Mouse (Mus musculus) kidney, postnatal 0 days (tissue): Measurements from ENCODE around the gene Nt5c3. TPM values are rescaled to one million over a fixed set of nuclear protein-coding genes. Genes with fewer than 3 reads are reported as not detected.
A peak's percentile ranks its signal among the peaks of the same experiment; 100 is the strongest.

Experiments
- ATAC-seq: fragments of 200-750 bp; cut with Nextera tagmentation; replicated peaks from 2 replicates; pipeline ENCODE4 v1.8.0; 2017; ENCODE audit warnings: low read depth, moderate number of reproducible peaks, moderate TSS enrichment, moderate library complexity; ENCODE audit not compliant: low FRiP score
- DNase-seq: peaks from one replicate; pipeline ENCODE4 v3.0.0-alpha.2; 2016; ENCODE audit warnings: low spot score
- H3K27ac ChIP-seq: fragments of 300-500 bp; sonication (generic); 2 replicates; pipeline ENCODE4 v1.5.1; 2014; ENCODE audit warnings: mild to moderate bottlenecking
- H3K27me3 ChIP-seq: fragments of 300-500 bp; sonication (generic); 2 replicates; pipeline ENCODE4 v1.6.1; 2014; ENCODE audit warnings: low read length, mixed read lengths; ENCODE audit not compliant: insufficient read depth
- H3K36me3 ChIP-seq: fragments of 300-500 bp; sonication (generic); 2 replicates; pipeline ENCODE4 v1.6.1; 2014; ENCODE audit warnings: low read length, mixed read lengths; ENCODE audit not compliant: insufficient read depth
- H3K4me1 ChIP-seq: fragments of 300-500 bp; sonication (generic); replicated peaks from 2 replicates; pipeline ENCODE4 v1.6.1; 2014; ENCODE audit warnings: antibody characterized with exemption, low read length, mixed read lengths; ENCODE audit not compliant: insufficient read depth
- H3K4me2 ChIP-seq: fragments of 300-500 bp; sonication (generic); 2 replicates; pipeline ENCODE4 v1.6.1; 2014; ENCODE audit warnings: mild to moderate bottlenecking, low read length, moderate library complexity, mixed read lengths
- H3K4me3 ChIP-seq: fragments of 300-500 bp; sonication (generic); replicated peaks from 2 replicates; pipeline ENCODE4 v1.5.1; 2014; ENCODE audit warnings: low read depth, low read length
- H3K9ac ChIP-seq: fragments of 300-500 bp; sonication (generic); 2 replicates; pipeline ENCODE4 v1.6.1; 2014; ENCODE audit warnings: low read depth, low read length
- H3K9me3 ChIP-seq: fragments of 300-500 bp; sonication (generic); replicated peaks from 2 replicates; pipeline ENCODE4 v1.6.1; 2016; ENCODE audit warnings: low read length, inconsistent platforms, mixed read lengths
- CTCF ChIP-seq: IDR thresholded peaks from 2 replicates; pipeline ENCODE4 v1.5.1; 2016; ENCODE audit warnings: antibody characterized with exemption, low read depth, mild to moderate bottlenecking, moderate library complexity
- WGBS: fragments of 180-500 bp; shearing (Covaris S2); extraction: QIAGEN DNeasy Blood & Tissue Kit; methylation state at CpG from one replicate; pipeline ENCODE4 v1.1.7; 2014; 5-methylcytosine and 5-hydroxymethylcytosine counted together
- polyA plus RNA-seq: library from polyadenylated mRNA; unstranded; fragments of >200 nt; fragmentation: Nextera tagmentation; extraction: Ambion mirVana; gene quantifications from 2 replicates; pipeline ENCODE4 v1.2.1, GENCODE M21; 2015

Gene Nt5c3
- polyA plus RNA-seq, 1 experiment from 2014 or later, result 82.4 TPM

- H3K27ac ChIP-seq, result no peak overlapping the region
- WGBS, result 85% methylated on average over 5 of the region's 5 CpGs
Observed at GRCm38 (mm10) chr6:56905486-56905885, 18.2 kb downstream of the Nt5c3 start.

GRCm38 (mm10) chr6:56904982-56905381, 18.8 kb downstream of the Nt5c3 start:
- 83% methylated on average over 2 of the region's 2 CpGs for WGBS
- no peak overlapping the region for H3K4me2 ChIP-seq
- ATAC-seq, result no peak
- TF ChIP-seq CTCF, result no peak
- DNase-seq, result no peak
- peaks cover 11% of the 10 kb centered on the region for H3K4me1 ChIP-seq
- H3K36me3 ChIP-seq, result no peaks in the 10 kb centered on the region
- no peaks in the 10 kb centered on the region for H3K27me3 ChIP-seq
- no peak overlapping the region for H3K4me3 ChIP-seq
- H3K9me3 ChIP-seq, result no peaks in the 10 kb centered on the region
- H3K27ac ChIP-seq, result no peak overlapping the region
- no peak overlapping the region for H3K9ac ChIP-seq

More at GRCm38 (mm10) chr6:56905486-56905885, 18.2 kb downstream of the Nt5c3 start:
- Histone ChIP-seq H3K4me2 (no peak overlapping the region), H3K9ac (no peak overlapping the region), H3K4me1 (peaks cover 11% of the 10 kb centered on the region), H3K27me3 (no peaks in the 10 kb centered on the region), H3K9me3 (no peaks in the 10 kb centered on the region), H3K36me3 (no peaks in the 10 kb centered on the region), H3K4me3 (no peak overlapping the region)
- DNase-seq, result no peak
- no peak for ATAC-seq
- TF ChIP-seq CTCF, result no peak

- no peaks in the 10 kb centered on the region for H3K36me3 ChIP-seq
- WGBS, result 66% methylated on average over 1 of the region's 1 CpGs
- H3K9ac ChIP-seq, result no peak overlapping the region
- TF ChIP-seq CTCF, result no peak
- no peaks in the 10 kb centered on the region for H3K9me3 ChIP-seq
- H3K4me1 ChIP-seq, result peaks cover 11% of the 10 kb centered on the region
- H3K27me3 ChIP-seq, result no peaks in the 10 kb centered on the region
- no peak overlapping the region for H3K4me2 ChIP-seq
- no peak for ATAC-seq
- no peak overlapping the region for H3K4me3 ChIP-seq
- no peak for DNase-seq
- no peak overlapping the region for H3K27ac ChIP-seq
Observed at GRCm38 (mm10) chr6:56904330-56904729, 19.4 kb downstream of the Nt5c3 start.

GRCm38 (mm10) chr6:56903831-56904230, 19.9 kb downstream of the Nt5c3 start:
- no peak overlapping the region for H3K27ac ChIP-seq
- H3K27me3 ChIP-seq, result no peaks in the 10 kb centered on the region
- no peaks in the 10 kb centered on the region for H3K9me3 ChIP-seq
- no peak for TF ChIP-seq CTCF
- peaks cover 11% of the 10 kb centered on the region for H3K4me1 ChIP-seq
- H3K36me3 ChIP-seq, result no peaks in the 10 kb centered on the region
- H3K9ac ChIP-seq, result no peak overlapping the region
- H3K4me2 ChIP-seq, result no peak overlapping the region
- H3K4me3 ChIP-seq, result no peak overlapping the region
- ATAC-seq (no peak), DNase-seq (peak; percentile 29)
- 20% methylated on average over 6 of the region's 6 CpGs for WGBS

- ATAC-seq (no peak), DNase-seq (no peak)
- Histone ChIP-seq H3K27me3 (no peaks in the 10 kb centered on the region), H3K4me3 (no peak overlapping the region), H3K4me1 (peaks cover 11% of the 10 kb centered on the region), H3K9me3 (no peaks in the 10 kb centered on the region), H3K4me2 (no peak overlapping the region), H3K36me3 (no peaks in the 10 kb centered on the region), H3K27ac (no peak overlapping the region), H3K9ac (no peak overlapping the region)
- 84% methylated on average over 7 of the region's 7 CpGs for WGBS
- no peak for TF ChIP-seq CTCF
Observed at GRCm38 (mm10) chr6:56902606-56903520, 20.9 kb downstream of the Nt5c3 start.

GRCm38 (mm10) chr6:56901824-56902386, 21.8 kb downstream of the Nt5c3 start:
- Histone ChIP-seq H3K27ac (0 out of 2 replicates have a peak overlapping the region, but pooled peaks have one; percentile 6), H3K36me3 (no peaks in the 10 kb centered on the region), H3K4me1 (peaks cover 11% of the 10 kb centered on the region), H3K4me2 (peak overlapping the region; percentile 31; the same call in 1 of the 2 replicates), H3K4me3 (peak overlapping the region; percentile 15), H3K9ac (no peak overlapping the region), H3K9me3 (no peaks in the 10 kb centered on the region), H3K27me3 (no peaks in the 10 kb centered on the region)
- TF ChIP-seq CTCF, result no peak
- ATAC-seq (peak; percentile 69), DNase-seq (peak; percentile 31)
- 38% methylated on average over 12 of the region's 12 CpGs for WGBS
